Mouse (Mus musculus) E14TG2a.4 (cell line): ENCODE measurements around the gene Asap3.

Experiments
- H3K27me3 ChIP-seq: 2 replicates; pipeline ENCODE4 v1.6.1; 2014; ENCODE audit warnings: low read length, control low read depth; ENCODE audit not compliant: insufficient read depth
- H3K36me3 ChIP-seq: 2 replicates; pipeline ENCODE4 v1.6.1; 2014; ENCODE audit warnings: low read length, control low read depth; ENCODE audit not compliant: insufficient read depth
- H3K4me1 ChIP-seq: replicated peaks from 2 replicates; pipeline ENCODE4 v1.6.1; 2014; ENCODE audit warnings: low read depth, low read length, control low read depth
- H3K4me3 ChIP-seq: replicated peaks from 2 replicates; pipeline ENCODE4 v1.5.1; 2014; ENCODE audit warnings: mild to moderate bottlenecking, low read length
- H3K9me3 ChIP-seq: 2 replicates; pipeline ENCODE4 v1.6.1; 2014; ENCODE audit warnings: low read length, control low read depth
- CTCF ChIP-seq: conservative IDR thresholded peaks from 2 replicates; pipeline ENCODE4 v1.5.1; 2014; ENCODE audit warnings: low read length
- NANOG ChIP-seq: IDR thresholded peaks from 2 replicates; pipeline ENCODE4 v1.6.1; 2014; ENCODE audit warnings: borderline replicate concordance, low read length, mixed read lengths
- POU5F1 ChIP-seq: IDR thresholded peaks from 2 replicates; pipeline ENCODE4 v1.6.1; 2014; ENCODE audit warnings: low read length, borderline replicate concordance

The Asap3 gene

GRCm38 (mm10) chr4:136260491-136261180 is 54.5 kb downstream of the Asap3 start:
- Histone ChIP-seq H3K4me1 (peaks cover 71% of the 10 kb centered on the region), H3K36me3 (peaks cover 87% of the 10 kb centered on the region), H3K9me3 (no peaks in the 10 kb centered on the region), H3K4me3 (no peak overlapping the region), H3K27me3 (no peaks in the 10 kb centered on the region)
- no peak for TF ChIP-seq POU5F1
- TF ChIP-seq CTCF = peak; percentile 66

- H3K9me3 ChIP-seq = no peaks in the 10 kb centered on the region
- H3K4me1 ChIP-seq = peaks cover 68% of the 10 kb centered on the region
- H3K4me3 ChIP-seq = no peak overlapping the region
- H3K36me3 ChIP-seq = peaks cover 88% of the 10 kb centered on the region
- no peak for TF ChIP-seq CTCF
- TF ChIP-seq NANOG = no peak
- no peak for TF ChIP-seq POU5F1
- no peaks in the 10 kb centered on the region for H3K27me3 ChIP-seq
Observed at GRCm38 (mm10) chr4:136261912-136262311, 55.7 kb downstream of the Asap3 start.

GRCm38 (mm10) chr4:136263555-136263954 is 57.4 kb downstream of the Asap3 start:
- Histone ChIP-seq H3K36me3 (peaks cover 87% of the 10 kb centered on the region), H3K9me3 (no peaks in the 10 kb centered on the region), H3K27me3 (no peaks in the 10 kb centered on the region), H3K4me3 (no peak overlapping the region), H3K4me1 (peaks cover 61% of the 10 kb centered on the region)
- no peak for TF ChIP-seq NANOG
- no peak for TF ChIP-seq CTCF
- TF ChIP-seq POU5F1 = no peak

GRCm38 (mm10) chr4:136266716-136267343 is 60.7 kb downstream of the Asap3 start:
- H3K36me3 ChIP-seq = peaks cover 85% of the 10 kb centered on the region
- H3K4me3 ChIP-seq = no peak overlapping the region
- H3K9me3 ChIP-seq = peaks cover under 1% of the 10 kb centered on the region; the same call in 1 of the 2 replicates
- no peaks in the 10 kb centered on the region for H3K27me3 ChIP-seq
- H3K4me1 ChIP-seq = peaks cover 40% of the 10 kb centered on the region
- TF ChIP-seq CTCF (no peak), POU5F1 (no peak), NANOG (no peak)

DNA sequence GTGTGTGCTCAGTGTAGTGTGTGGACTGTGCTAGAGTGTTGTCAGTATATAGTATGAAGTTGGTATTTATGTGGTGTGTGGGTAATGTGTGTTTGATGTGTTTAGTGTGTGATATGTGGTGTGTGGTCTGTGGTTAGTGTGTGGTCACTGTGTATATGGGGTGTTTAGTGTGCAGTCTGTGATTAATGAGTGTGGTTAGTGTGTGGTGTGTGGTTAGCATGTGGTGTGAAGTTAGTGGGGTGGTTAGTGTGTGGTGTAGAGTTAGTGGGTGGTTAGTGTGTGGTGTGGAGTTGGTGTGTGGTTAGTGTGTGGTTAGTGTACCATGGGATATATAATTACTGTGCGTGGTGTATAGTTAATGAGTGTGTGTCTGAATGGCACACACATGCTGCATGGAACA is 62.7 kb downstream of the Asap3 start:
- Histone ChIP-seq H3K4me3 (no peak overlapping the region), H3K36me3 (peaks cover 87% of the 10 kb centered on the region), H3K27me3 (no peaks in the 10 kb centered on the region), H3K4me1 (peaks cover 32% of the 10 kb centered on the region), H3K9me3 (peaks cover 21% of the 10 kb centered on the region)
- no peak for TF ChIP-seq NANOG
- TF ChIP-seq CTCF = no peak
- TF ChIP-seq POU5F1 = no peak

GRCm38 (mm10) chr4:136270648-136271047 is 64.5 kb downstream of the Asap3 start:
- Histone ChIP-seq H3K36me3 (peaks cover 93% of the 10 kb centered on the region), H3K9me3 (peaks cover 22% of the 10 kb centered on the region), H3K27me3 (no peaks in the 10 kb centered on the region), H3K4me1 (peaks cover 27% of the 10 kb centered on the region), H3K4me3 (no peak overlapping the region)
- TF ChIP-seq POU5F1 (no peak), NANOG (no peak)

- H3K27me3 ChIP-seq = no peaks in the 10 kb centered on the region
- TF ChIP-seq NANOG = no peak
- TF ChIP-seq POU5F1 = no peak
- TF ChIP-seq CTCF = no peak
- peaks cover 34% of the 10 kb centered on the region for H3K36me3 ChIP-seq
- no peak overlapping the region for H3K4me3 ChIP-seq
- no peaks in the 10 kb centered on the region for H3K9me3 ChIP-seq
- H3K4me1 ChIP-seq = peaks cover 45% of the 10 kb centered on the region
Observed at GRCm38 (mm10) chr4:136281097-136281496, 74.9 kb downstream of the Asap3 start.

- H3K4me3 ChIP-seq = no peak overlapping the region
- H3K4me1 ChIP-seq = peaks cover 46% of the 10 kb centered on the region
- H3K36me3 ChIP-seq = peaks cover 29% of the 10 kb centered on the region
- H3K9me3 ChIP-seq = no peaks in the 10 kb centered on the region
- H3K27me3 ChIP-seq = no peaks in the 10 kb centered on the region
- TF ChIP-seq CTCF = no peak
Observed at GRCm38 (mm10) chr4:136281611-136282010, 75.4 kb downstream of the Asap3 start.
